Mouse (Mus musculus) adrenal gland, adult 8-10 months (tissue): ENCODE results near the gene Chpf2. TPM values are rescaled to one million over a fixed set of nuclear protein-coding genes. Genes with fewer than 3 reads are reported as not detected.

Source experiments
- DNase-seq: peaks from one replicate; pipeline ENCODE4 v3.0.0; 2022
- total RNA-seq, 4 experiments: library from RNA; stranded (reverse); gene quantifications; 2 replicates each; pipeline ENCODE4 v1.2.4; 2022

Chpf2 gene
- total RNA-seq, 4 experiments from 2014 or later, result 38.1 to 70.3 (median 57.1) TPM

DNA sequence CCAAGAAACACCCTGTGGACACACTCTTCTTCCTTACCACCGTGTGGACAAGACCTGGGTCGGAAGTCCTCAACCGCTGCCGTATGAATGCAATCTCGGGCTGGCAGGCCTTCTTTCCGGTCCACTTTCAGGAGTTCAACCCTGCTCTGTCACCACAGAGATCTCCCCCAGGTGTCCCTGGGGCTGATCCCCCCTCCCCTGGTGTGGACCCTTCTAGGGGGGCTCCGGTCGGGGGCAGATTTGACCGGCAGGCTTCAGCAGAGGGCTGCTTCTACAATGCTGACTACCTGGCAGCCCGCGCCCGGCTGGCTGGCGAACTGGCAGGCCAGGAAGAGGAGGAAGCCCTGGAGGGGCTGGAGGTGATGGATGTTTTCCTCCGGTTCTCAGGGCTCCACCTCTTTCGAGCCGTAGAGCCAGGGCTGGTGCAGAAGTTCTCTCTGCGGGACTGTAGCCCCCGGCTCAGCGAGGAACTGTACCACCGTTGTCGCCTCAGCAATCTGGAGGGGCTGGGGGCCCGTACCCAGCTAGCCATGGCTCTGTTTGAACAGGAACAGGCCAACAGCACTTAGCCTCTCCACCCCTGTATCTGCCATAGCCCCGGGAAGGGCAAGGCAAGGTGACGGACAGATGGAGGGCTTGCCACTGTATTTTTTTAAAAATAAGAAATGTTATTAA lies 5.4 kb downstream of the Chpf2 start:
- DNase-seq, result no peak

DNA sequence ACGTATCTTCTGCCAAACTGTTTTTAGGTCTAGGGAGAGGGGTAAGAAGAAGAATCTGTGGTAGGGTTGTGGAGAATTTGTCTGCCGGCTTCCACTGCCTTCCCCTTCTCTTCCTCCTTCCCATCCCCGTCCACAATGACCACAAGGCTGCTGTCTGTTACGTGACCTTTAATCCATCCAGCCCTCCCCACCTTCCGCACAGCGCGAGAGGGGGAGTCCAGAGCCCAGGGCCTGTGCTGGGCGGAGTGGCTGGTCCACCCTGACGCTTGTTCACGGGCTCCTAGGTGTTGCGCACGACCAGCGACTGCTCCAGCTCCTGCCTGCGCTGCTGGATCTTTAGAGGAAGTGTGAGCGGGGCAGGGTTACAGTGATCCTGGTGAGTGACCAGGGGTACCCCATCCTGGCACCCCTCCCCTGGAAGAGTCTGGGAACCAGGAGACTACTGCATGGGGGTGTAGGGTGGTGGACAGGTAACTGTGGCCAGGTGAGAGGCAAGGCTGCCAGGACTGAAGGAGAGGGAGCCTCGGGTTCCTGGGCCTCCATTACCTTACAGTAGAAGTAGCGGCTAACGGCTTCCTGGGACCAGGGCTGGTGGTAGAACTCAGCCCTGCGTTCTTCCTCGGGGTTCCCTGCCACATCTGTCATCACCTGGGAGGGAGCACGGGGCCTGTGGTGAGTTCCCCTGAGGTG lies 6.1 kb downstream of the Chpf2 start:
- no peak for DNase-seq

DNA sequence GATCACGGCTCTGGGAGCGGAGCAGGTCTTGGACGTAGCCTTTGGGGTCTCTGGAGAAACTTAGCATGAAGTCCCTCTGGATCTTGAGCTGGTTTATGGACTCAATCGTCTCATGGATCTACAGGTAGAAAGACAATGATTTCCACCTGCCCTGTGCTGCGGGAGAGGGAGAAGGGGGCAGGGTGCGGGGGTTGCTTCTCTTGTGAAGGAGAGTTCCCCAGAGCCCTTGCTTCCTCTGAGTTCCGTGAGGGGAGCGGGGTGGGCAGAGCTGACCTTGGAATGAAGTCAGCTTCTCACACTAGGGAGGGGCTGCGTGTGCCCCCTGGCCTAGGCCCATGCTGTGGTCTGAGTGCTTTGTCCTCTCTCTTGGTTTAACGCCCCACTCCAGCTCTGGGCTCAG lies 6.7 kb downstream of the Chpf2 start:
- no peak for DNase-seq

DNA sequence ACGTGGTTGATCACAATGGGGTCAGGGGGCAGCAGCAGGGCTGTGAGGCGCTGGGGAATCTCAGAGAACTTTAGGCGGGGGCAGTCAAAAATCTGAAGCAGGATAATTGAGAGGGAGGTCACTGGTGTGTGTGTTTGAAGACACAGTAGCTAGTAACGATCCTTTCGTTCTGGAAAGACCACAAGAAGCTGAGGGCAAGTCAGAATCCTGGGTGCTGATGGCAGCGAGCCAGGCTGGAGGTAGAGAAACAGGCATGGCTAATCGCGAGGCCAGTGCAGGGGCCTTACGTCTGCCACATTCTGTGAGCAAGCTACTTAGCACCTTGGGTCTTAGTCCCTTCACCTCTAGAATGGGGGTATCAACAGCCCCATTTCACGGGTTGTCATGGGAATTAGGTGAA lies 7.4 kb downstream of the Chpf2 start:
- DNase-seq, result no peak

DNA sequence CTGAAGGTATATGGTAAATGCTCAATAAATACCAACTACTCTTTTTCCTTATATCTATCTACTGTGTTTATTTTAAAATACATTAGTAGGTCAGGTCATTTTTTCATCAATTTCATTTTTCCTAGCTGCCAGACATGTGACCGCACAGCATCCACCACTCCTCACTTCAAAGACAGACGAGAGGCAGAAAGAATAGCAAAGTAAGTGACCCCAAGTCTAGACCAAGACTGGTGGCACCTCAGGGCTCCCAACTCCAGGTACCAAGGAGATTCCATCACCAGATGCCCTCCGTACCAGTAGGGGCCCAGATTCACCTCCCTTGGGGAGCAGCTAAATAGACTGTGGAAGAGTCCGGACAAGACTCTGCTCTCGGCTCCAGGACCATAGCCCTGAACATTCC lies 7.8 kb downstream of the Chpf2 start:
- no peak for DNase-seq

DNA sequence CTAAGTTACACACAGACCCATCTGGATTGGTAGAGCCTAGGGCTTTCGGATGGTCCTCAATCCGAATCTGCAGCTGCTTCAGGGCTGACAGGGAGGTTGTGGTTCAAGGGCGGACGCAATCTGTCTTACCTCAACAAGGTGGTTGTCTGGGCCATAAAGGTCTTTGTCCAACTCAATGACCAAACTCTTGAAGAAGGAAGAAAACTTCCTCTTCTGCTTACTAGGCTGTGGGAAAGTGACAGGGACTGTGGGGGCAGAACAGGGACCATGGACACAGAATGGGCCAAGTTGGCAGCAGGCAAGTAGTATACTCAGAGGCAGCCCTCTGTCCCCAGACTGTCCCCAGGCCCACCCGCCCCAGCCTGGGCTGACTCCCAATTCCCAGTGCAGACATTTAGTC lies 8.7 kb downstream of the Chpf2 start:
- DNase-seq, result no peak

DNA sequence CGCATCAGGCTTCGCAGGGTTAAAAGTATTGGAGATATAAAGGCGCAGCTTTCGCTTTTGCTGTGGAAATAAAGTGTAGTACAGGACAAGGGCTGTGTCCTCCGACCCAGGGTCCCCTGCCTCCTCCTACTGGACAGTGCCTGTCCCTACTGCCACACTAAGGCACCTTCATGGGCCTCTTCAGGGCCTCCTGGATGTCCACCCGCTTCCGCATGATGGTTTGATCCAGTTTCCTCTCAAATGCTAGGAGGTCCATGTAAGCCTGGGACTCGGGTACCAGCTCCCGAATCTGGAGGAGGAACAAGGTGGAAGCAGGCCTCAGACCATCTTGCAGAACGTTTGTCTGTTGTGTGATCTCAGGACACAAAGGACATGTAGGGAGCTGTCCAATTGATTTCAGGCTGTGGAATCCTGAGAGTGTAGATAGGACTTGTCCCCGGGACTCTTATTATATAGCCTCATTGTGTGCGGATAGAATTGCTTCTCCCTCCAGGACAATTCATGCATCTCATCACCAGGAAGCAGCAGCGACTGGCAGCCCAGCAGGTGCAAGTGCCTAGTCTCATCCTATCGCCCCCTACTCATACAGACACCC lies 9.3 kb downstream of the Chpf2 start:
- no peak for DNase-seq

DNA sequence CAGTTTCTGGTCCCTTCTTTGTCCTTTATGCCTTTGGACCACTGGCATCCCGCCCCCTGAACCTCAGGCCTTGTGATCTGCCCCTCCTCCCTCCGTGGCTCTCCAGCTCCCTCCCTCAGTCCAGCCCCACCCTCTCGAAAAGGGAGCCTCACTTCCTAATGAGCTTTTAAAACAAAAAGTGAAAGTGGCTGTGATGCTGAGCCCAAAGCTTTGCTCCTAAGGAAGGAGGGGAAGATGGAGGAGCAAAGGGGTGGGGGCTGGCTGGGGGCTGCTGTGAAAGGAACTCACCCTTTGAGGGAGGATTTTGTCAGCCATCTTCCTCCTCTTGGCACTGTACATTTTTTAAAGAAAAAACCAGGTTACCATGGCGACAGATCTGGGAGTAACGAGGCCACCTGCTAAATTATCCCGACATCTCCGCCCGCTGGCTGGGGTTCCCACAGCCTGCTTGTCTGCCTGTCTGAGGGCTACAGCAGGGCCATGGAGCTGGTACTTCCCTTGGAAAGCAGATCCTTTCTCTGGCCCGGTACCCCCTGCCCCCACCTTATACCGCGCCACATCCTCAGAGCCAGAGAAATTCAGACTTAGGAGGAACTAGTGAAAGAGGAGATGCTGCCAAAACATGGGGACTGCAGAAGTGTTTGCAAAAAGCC lies 10.1 kb downstream of the Chpf2 start:
- no peak for DNase-seq

DNA sequence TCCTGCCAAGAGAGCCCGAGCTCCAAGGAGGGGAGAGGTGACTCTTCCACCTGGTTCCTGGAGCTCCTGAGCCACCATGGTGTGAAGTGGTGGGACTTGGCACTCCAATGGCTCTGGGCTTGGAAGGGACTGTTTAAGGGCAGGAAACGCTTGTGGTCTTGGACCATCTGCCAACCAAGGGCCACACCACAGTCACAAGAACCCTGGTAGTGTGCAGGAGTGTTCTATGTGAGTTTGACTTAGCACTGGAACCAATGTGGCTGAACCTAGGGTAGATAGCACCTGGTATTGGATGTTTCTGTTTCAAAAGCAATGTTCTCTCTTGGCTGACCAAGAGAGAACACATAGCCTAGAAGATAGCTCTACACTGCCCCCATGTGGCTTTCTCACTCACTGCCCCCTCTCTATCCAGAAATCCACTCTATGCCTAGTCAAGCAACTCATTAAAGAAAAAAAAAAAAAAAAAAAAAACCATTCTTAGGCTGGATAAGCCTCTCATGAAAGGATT lies 10.7 kb downstream of the Chpf2 start:
- DNase-seq, result peak; percentile 59

DNA sequence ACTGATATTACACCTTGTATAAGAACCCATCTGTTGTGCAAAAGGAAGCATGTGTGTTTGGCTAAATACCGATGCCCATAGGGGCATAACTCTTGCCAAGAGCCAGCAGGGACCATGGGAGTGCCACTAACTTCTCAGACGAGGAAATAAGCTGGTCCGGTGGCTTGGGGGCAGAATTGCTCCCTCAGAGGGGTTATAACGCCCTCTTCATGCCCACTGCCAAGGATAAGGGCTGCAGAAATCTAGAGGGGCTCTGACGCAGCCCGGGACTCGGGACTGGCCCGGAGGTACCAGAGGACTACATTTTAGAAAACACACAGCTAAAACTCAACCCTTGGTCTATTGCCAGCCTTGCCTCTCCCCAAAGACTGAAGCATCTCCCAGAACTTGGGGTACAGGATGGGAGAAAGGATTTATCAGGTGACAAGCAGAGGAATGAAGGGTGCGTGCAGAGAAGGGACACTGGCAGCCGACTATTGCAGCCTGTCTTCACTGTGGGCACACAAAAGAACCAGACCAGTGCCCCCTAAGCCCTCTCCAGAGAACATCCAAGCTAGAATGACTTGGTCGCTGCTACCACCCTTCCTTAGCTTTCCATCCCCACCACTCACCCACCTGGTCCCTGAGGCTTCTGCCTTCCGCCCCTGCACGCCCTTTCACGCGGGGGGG lies 11.5 kb downstream of the Chpf2 start:
- no peak for DNase-seq

DNA sequence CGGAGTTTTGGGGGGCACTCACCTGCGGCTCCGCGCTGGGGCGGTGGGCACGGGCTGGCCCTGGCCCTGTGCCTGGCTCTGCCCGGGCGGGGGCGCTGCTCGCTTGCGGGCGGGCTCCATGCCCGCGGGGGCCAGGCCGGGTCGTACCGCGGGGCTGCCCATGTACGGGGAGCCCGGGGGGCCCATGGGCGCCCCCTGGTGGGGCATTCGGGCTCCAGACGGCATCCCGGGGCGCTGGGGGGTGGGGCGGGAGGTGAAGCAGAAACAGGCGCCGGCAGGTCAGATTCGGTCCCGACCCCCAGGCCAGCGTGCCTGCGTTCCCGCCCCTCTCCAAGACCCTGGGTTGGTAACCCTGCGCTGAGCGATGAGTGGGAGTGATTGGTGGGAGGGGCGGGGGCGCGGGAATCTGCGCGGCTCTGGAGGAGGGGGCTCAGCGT lies 12.0 kb downstream of the Chpf2 start:
- no peak for DNase-seq

DNA sequence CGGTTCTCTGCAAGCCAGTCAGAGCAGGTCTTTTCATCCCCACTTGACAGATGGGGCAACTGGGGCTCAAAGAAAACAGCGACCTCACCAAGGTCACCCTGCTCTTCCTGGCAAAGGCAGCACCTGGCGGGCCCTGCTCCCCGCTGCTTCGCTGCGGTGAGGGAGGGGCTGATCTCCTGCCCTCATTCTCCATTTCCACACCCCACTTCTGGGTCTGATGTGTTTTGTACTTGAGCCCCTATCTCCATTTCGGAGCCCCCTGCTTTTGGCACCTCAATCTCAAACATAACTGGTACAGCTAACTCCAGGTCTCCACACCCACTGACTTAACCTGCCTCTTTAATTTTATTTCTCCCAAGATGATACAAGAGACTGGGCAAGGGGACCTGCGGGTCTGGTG lies 12.6 kb downstream of the Chpf2 start:
- no peak for DNase-seq

DNA sequence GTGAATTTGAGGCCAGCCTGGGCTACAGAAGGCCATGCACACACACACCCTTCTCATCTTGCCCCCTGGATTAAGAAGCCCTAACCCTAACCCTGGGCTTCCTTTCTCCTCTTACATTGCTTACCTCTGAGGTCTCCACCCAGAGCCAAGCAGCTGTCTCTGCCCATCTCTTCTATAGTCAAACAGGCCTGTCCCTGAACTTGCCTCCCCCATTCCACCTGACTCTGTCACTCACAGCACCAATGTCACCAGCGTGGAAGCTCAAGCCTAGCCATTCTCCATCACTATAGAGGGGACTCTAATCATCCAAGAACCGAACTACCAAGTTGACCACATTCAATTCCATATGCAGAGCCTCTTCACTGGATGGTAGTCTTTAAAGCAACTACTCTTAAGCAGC lies 13.7 kb downstream of the Chpf2 start:
- no peak for DNase-seq

DNA sequence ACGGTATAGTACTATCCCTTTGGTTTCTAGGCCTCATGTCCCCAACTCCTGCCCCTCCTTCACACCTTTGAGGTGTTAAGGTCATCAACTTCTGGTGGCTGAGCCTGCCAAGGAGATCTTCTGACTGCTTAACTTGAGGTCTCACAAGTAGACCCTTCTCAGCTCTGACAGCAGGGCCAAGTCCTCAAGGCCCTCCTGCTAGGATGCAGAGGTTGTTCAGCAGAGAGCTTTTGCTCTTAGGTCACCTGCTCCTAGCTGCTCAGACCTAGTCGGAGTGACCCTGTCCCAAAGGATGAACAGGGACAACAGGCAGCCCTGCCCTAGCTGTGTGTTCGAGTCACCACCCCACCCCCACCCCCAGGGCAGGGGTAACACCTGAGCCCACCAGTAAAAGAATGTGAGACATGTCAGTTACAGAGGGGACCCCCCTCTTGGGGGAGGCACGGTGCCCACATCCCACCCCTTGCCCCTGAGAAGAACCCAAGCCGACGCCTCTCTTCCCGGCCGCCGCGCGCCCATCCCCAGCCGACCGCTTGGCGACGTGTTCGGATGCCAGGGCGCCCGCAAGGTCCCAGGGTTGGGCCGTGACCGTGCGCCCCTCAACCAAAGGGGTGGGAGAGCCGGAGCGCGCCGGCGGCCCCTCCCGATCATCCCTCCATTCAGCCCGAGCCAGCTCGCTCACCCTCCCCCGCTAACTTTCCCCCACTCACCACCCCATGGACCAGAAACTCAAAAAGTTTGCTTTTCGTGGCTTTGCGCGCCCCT lies 14.7 kb downstream of the Chpf2 start:
- no peak for DNase-seq

DNA sequence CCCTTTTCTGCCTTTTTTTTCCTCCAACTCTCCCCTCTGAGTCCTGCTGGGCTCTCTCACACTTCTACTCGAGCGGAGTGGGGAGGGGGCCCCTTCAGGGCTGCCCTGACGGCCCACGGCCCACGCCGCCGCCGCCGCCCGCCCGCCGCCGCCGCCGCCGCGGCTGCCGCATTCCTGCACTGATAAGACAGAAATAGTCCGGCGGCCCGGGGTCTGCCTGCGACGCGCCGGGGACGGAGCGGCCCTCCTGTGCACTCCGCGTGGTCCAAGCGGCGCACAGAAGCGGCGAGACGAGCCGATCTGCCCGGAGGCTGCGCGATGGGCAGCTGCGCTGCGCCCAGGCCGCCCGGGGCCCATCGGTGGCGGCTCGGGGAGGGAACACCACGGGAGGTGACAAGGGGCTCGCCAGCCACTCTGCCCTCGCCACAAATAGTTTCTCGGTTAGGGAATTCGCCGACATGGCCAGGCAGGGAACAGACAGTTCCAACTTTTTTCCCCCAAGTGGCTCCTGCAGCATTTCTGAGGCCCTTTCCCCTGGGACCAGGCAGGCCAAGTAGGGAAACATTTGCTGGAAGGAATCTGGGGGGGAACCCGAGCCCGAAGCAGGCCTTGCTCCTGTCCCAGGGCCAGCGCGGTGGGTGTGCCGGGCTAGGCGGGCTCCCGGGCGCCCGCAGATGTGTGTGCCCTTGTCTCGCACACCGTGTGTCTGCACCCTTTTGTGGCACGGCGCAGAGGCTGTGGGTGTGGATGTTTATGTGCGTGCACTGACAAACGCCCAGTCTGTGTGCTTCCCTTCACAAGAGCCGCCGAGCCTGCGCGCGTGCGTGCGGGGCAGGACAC lies 15.6 kb downstream of the Chpf2 start:
- DNase-seq, result peak; percentile 45

DNA sequence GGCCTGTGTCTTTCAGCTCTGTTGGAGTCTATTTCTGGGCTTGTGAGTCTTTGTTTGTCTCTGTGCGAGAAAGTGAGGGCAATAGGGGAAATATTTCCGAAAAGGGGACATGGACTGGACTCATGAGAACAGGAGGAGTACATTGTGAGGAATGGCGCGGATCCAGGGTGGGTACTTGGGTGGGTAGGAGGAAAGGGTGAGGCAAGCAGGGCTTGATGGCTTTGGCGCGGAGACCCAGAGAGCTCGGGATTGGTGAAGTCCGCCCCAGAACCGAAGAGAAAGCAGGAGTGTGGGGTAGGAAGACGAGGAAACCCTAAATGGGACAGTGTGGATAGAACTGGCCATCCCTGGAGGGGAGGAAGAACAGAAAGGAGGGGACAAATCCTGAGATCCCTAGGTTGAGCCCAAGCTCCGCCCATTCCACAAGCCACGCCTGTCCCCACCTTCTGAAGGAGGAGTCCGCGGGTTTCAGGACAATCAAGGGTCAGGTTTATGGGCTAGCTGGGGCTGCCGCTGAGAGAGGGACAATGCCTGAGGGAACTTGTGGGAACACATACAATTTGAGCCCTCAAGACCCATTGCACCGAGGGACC lies 16.3 kb downstream of the Chpf2 start:
- peak; percentile 88 for DNase-seq

DNA sequence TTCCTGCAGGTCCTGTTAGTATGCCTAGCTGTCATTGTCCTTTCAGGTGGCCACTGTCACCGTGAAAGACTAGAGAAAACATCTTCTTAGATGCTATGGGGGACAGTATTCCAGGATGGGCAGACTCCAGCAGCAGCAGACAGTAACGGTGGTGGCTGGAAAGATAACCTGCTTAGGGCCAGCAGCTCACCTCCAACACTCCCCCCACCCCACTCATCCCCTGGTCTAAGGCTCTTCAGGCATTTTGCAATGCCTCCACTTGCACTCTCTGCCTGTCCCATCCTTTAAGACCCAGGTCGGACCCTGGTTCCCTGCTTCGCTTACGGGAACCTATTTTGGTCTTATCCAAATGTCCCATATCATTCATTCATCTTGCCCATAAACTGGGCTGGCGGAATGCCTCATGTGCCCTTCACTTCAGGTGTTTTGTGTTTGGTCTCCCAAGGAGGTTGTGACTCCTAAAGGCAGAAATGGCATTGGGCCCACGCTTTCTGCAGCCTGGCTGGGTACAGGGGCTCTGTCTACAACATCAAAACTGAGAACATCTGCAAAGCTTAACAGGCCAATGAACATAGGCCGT lies 17.0 kb downstream of the Chpf2 start:
- DNase-seq, result no peak

DNA sequence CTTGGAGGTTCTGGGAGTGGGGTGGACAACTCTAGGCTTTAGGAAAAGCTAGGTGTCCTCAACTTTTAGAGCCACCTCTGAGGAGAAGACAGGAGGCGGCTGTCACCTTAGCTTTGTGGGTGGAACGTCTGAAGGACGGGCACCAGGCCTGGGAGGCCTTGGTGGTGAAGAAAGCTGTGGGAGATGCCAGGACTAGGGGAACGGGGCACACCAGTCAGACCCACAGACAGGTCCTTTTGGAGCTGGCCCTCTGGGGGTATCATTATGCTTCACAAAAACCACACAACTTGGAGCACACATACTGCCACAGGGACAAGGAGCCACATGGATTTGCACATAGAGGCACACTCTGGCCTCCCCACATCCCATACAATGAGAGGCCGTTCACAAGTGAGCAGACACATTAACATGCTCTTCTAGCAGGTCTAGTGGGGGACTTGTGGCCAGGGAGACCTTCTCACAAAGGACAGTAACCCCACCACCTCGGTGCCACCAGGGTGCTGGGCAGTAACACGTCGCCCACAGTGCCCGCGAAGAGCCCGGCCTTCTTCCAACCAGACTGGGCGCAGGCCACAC lies 17.6 kb downstream of the Chpf2 start:
- no peak for DNase-seq

DNA sequence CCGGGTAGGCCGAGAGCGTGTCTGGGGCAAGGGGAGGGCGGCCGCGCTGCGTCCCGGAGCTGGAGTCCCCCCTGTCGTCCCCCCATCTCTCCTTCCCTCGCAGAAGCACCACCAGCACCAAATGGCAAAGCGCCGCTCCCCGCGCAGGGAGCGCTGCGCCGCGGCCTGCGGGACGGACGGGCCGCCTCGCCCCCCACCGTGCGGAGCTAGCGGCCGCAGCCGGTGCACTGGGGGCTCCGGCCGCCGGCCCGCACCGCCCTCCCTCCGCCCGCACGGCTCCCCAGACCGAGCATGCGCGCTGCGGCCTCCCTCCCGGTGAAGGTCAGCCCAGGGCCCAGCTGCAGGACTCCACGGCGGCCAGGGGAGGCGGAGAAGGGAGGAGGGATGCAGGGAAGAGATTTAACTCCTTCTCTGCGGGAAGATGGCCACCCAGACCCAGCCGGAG lies 18.1 kb downstream of the Chpf2 start:
- peak; percentile 86 for DNase-seq
